Mouse (Mus musculus) MEL (cell line): ENCODE measurements at regions not wholly inside any gene's neighbourhood (a gene's known extent, or its start where the extent isn't known, plus 50 kb on each side); places are given as distances from the start of the nearest gene placed in this dataset.

Source experiments
- CHD1 ChIP-seq: IDR thresholded peaks from 2 replicates; pipeline ENCODE4 v1.6.1; 2012; ENCODE audit warnings: low read depth, mild to moderate bottlenecking, inconsistent platforms, low read length, improper control_type of control experiment
- CTCF ChIP-seq, 3 experiments: IDR thresholded peaks in 2 of 3; conservative IDR thresholded peaks in 1 of 3; 2 replicates each; pipeline ENCODE4 v1.5.1; 2011 to 2012; ENCODE audit warnings: low read length in 3 of 3, low read depth in 2 of 3, mild to moderate bottlenecking in 2 of 3, improper control_type of control experiment in 1 of 3, inconsistent platforms in 1 of 3, mixed read lengths in 1 of 3, moderate library complexity in 1 of 3; ENCODE audit not compliant: control insufficient read depth in 1 of 3, insufficient read depth in 1 of 3, poor library complexity in 1 of 3, severe bottlenecking in 1 of 3
- E2F4 ChIP-seq: IDR thresholded peaks from 2 replicates; pipeline ENCODE4 v1.6.1; 2011; ENCODE audit warnings: low read depth, low read length, improper control_type of control experiment, borderline replicate concordance
- GATA1 ChIP-seq: IDR thresholded peaks from 2 replicates; pipeline ENCODE4 v1.6.1; 2011; ENCODE audit warnings: low read depth, low read length, improper control_type of control experiment
- HCFC1 ChIP-seq: IDR thresholded peaks from 2 replicates; pipeline ENCODE4 v1.6.1; 2012; ENCODE audit warnings: low read depth, mild to moderate bottlenecking, inconsistent platforms, low read length, improper control_type of control experiment, moderate library complexity
- JUND ChIP-seq: IDR thresholded peaks from 2 replicates; pipeline ENCODE4 v1.6.1; 2011; ENCODE audit warnings: low read depth, mild to moderate bottlenecking, improper control_type of control experiment, low read length
- MAFK ChIP-seq: IDR thresholded peaks from 2 replicates; pipeline ENCODE4 v1.6.1; 2011; ENCODE audit warnings: low read depth, mild to moderate bottlenecking, low read length, improper control_type of control experiment, borderline replicate concordance
- MAX ChIP-seq: IDR thresholded peaks from 2 replicates; pipeline ENCODE4 v1.6.1; 2011; ENCODE audit warnings: low read length, improper control_type of control experiment
- MEF2A ChIP-seq: IDR thresholded peaks from 2 replicates; pipeline ENCODE4 v1.6.1; 2014; ENCODE audit warnings: low read depth, mild to moderate bottlenecking, inconsistent platforms, low read length, improper control_type of control experiment; ENCODE audit not compliant: poor library complexity, insufficient replicate concordance, severe bottlenecking; ENCODE audit errors: extremely low read depth
- POLR2A ChIP-seq, 2 experiments: IDR thresholded peaks; 2 replicates each; pipeline ENCODE4 v1.6.1; 2011 to 2012; ENCODE audit warnings: low read length in 2 of 2, mild to moderate bottlenecking in 2 of 2, control low read depth in 1 of 2, improper control_type of control experiment in 1 of 2, low read depth in 1 of 2, moderate library complexity in 1 of 2; ENCODE audit not compliant: control insufficient read depth in 1 of 2, insufficient read depth in 1 of 2, poor library complexity in 1 of 2
- TCF12 ChIP-seq: IDR thresholded peaks from 2 replicates; pipeline ENCODE4 v1.6.1; 2014; ENCODE audit warnings: low read depth, mild to moderate bottlenecking, inconsistent platforms, low read length, improper control_type of control experiment, moderate library complexity
- ZNF384 ChIP-seq: IDR thresholded peaks from 2 replicates; pipeline ENCODE4 v1.6.1; 2012; ENCODE audit warnings: low read depth, mild to moderate bottlenecking, inconsistent platforms, low read length, improper control_type of control experiment

DNA sequence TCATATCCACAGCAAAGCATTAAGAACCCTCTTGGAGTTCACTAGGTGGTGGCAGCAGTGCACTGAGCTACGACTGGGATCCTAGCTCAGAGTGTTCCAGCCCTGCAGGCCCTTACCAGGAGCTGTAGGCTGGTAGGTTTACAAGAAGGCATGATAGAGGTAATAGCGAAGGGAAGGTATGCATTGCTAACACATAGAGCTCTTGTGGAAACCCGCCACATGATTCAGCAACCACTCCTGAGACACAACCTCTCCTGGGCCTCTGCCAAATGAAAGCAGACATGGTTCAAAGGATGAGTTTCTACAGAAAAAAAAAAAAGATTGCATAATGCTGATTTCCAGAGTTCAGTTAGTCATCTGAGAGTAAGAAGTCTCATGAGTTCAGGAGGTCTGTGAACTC, 370.5 kb upstream of the Npvf start:
- TF ChIP-seq POLR2A (IDR thresholded peaks at IDR 0.05; ENCODE audit: control insufficient read depth in 1 of 2, insufficient read depth in 1 of 2, low read depth in 1 of 2, low read length in 2 of 2, poor library complexity in 1 of 2) (no peak), CTCF (IDR thresholded peaks at IDR 0.05 in 2 of 3, conservative IDR thresholded peaks at IDR 0.05 in 1 of 3; ENCODE audit: control insufficient read depth in 1 of 3, insufficient read depth in 1 of 3, low read depth in 2 of 3, low read length in 3 of 3, poor library complexity in 1 of 3, severe bottlenecking in 1 of 3) (no peak), E2F4 (no peak), ZNF384 (no peak), TCF12 (no peak), HCFC1 (no peak), GATA1 (no peak), MAFK (no peak), MEF2A (no peak), JUND (no peak), MAX (no peak), CHD1 (no peak)
